Mouse (Mus musculus): Measurements from ENCODE around the gene Wdr82.

Gene Wdr82

GRCm38 (mm10) chr9:106156921-106157622 lies 13.7 kb upstream of the Wdr82 start:
- ChIA-PET POLR2A (interaction anchor here in 3 of 4 experiments (0.6 to 9.4 kb wide), 19 partner anchors 7 to 273 kb away, joined by 3 to 158 read pairs (median 4); partner anchors contain the start of genes Wdr82 (in 3 of the 3), Alas1 (in 1 of the 3), Poc1a (in 1 of the 3) and Rpl29 (in 1 of the 3)), CTCF (interaction anchor here (0.5 to 6.0 kb wide), 72 partner anchors 8 to 1277 kb away, joined by 3 to 61 read pairs (median 4); partner anchors contain the start of genes Poc1a (in 2 of the 4), Twf2 (in 2 of the 4), Wdr82 (in 2 of the 4) and Parp3 (in 1 of the 4))

GRCm38 (mm10) chr9:106157623-106157925 lies 13.2 kb upstream of the Wdr82 start:
- ChIA-PET CTCF (interaction anchor here (0.5 to 6.0 kb wide), 17 partner anchors 9 to 636 kb away, joined by 3 to 61 read pairs (median 8); partner anchors contain the start of gene Wdr82 (in 1 of the 4)), POLR2A (interaction anchor here in 2 of 4 experiments (0.8 to 9.4 kb wide), 10 partner anchors 7 to 210 kb away, joined by 3 to 158 read pairs (median 10); partner anchors contain the start of genes Wdr82 (in 2 of the 2) and Alas1 (in 1 of the 2))

- POLR2A ChIA-PET = interaction anchor here in 3 of 4 experiments (0.9 to 9.4 kb wide), 17 partner anchors 8 to 264 kb away, joined by 3 to 158 read pairs (median 7); partner anchors contain the start of gene Wdr82 (in 3 of the 3)
- CTCF ChIA-PET = interaction anchor here (0.5 to 6.0 kb wide), 14 partner anchors 8 to 637 kb away, joined by 3 to 61 read pairs (median 6); no protein-coding TSS in a partner anchor
Observed at GRCm38 (mm10) chr9:106158037-106158491, 12.7 kb upstream of the Wdr82 start, which contains the start of gene Glyctk. Gene Glyctk (minus strand): TSS chr9:106158138.

GRCm38 (mm10) chr9:106159237-106159636 lies 11.5 kb upstream of the Wdr82 start:
- ChIA-PET CTCF (interaction anchor here (0.7 to 6.0 kb wide), 15 partner anchors 10 to 318 kb away, joined by 3 to 61 read pairs (median 5); partner anchors contain the start of genes Parp3 (in 2 of the 4) and Poc1a (in 1 of the 4)), POLR2A (interaction anchor here (0.6 to 9.4 kb wide), 41 partner anchors 8 to 733 kb away, joined by 3 to 158 read pairs (median 4); partner anchors contain the start of genes Wdr82 (in 4 of the 4), Rpl29 (in 2 of the 4), Acy1 (in 1 of the 4) and Manf (in 1 of the 4))

GRCm38 (mm10) chr9:106159784-106160301 lies 10.9 kb upstream of the Wdr82 start:
- CTCF ChIA-PET = interaction anchor here (0.6 to 6.0 kb wide), 14 partner anchors 10 to 1852 kb away, joined by 3 to 61 read pairs (median 5); partner anchors contain the start of genes Parp3 (in 2 of the 4) and Poc1a (in 1 of the 4)

GRCm38 (mm10) chr9:106160426-106160825 lies 10.3 kb upstream of the Wdr82 start:
- CTCF ChIA-PET = interaction anchor here in 1 of 4 experiments (1.1 to 6.0 kb wide), 2 partner anchors 52 to 316 kb away, joined by 5 to 61 read pairs; partner anchors contain the start of gene Parp3
- POLR2A ChIA-PET = interaction anchor here in 3 of 4 experiments (0.6 to 9.4 kb wide), 11 partner anchors 10 to 316 kb away, joined by 3 to 158 read pairs (median 4); partner anchors contain the start of genes Wdr82 (in 3 of the 3), Acy1 (in 1 of the 3), Parp3 (in 1 of the 3) and Rrp9 (in 1 of the 3)

More at GRCm38 (mm10) chr9:106159784-106160301, 10.9 kb upstream of the Wdr82 start:
- POLR2A ChIA-PET = interaction anchor here (0.6 to 9.4 kb wide), 35 partner anchors 8 to 732 kb away, joined by 3 to 158 read pairs (median 4); partner anchors contain the start of genes Wdr82 (in 4 of the 4), Rpl29 (in 2 of the 4), Twf2 (in 2 of the 4) and Acy1 (in 1 of the 4)

- ChIA-PET CTCF (interaction anchor here in 2 of 4 experiments (0.8 to 2.4 kb wide), 6 partner anchors 10 to 476 kb away, joined by 3 to 11 read pairs (median 6); no protein-coding TSS in a partner anchor), POLR2A (interaction anchor here in 3 of 4 experiments (0.6 to 20.2 kb wide), 13 partner anchors 7 to 271 kb away, joined by 3 to 761 read pairs (median 10); partner anchors contain the start of genes Acy1 (in 1 of the 3), Glyctk (in 1 of the 3), Poc1a (in 1 of the 3) and Rpl29 (in 1 of the 3))
Observed at GRCm38 (mm10) chr9:106166709-106167108, 4.0 kb upstream of the Wdr82 start.

GRCm38 (mm10) chr9:106167241-106167640 lies 3.5 kb upstream of the Wdr82 start:
- CTCF ChIA-PET = interaction anchor here in 3 of 4 experiments (0.6 to 2.4 kb wide), 18 partner anchors 10 to 1379 kb away, joined by 3 to 11 read pairs (median 4); partner anchors contain the start of genes Parp3 (in 1 of the 3) and Poc1a (in 1 of the 3)
- POLR2A ChIA-PET = interaction anchor here in 3 of 4 experiments (0.6 to 20.2 kb wide), 37 partner anchors 8 to 1567 kb away, joined by 3 to 761 read pairs (median 5); partner anchors contain the start of genes Rpl29 (in 3 of the 3), Twf2 (in 2 of the 3), Acy1 (in 1 of the 3) and Glyctk (in 1 of the 3)

- POLR2A ChIA-PET = interaction anchor here in 3 of 4 experiments (0.6 to 20.2 kb wide), 37 partner anchors 8 to 1566 kb away, joined by 3 to 761 read pairs (median 5); partner anchors contain the start of genes Rpl29 (in 3 of the 3), Twf2 (in 2 of the 3), Glyctk (in 1 of the 3) and Parp3 (in 1 of the 3)
- CTCF ChIA-PET = interaction anchor here in 3 of 4 experiments (0.6 to 2.4 kb wide), 18 partner anchors 11 to 1379 kb away, joined by 3 to 11 read pairs (median 4); partner anchors contain the start of genes Parp3 (in 1 of the 3) and Poc1a (in 1 of the 3)
Observed at GRCm38 (mm10) chr9:106167703-106168102, 3.0 kb upstream of the Wdr82 start.

- ChIA-PET CTCF (interaction anchor here in 2 of 4 experiments (1.2 to 4.8 kb wide), 2 partner anchors 10 to 43 kb away, joined by 3 to 39 read pairs; no protein-coding TSS in a partner anchor), POLR2A (interaction anchor here in 3 of 4 experiments (0.7 to 20.2 kb wide), 15 partner anchors 8 to 262 kb away, joined by 5 to 761 read pairs (median 71); partner anchors contain the start of genes Glyctk (in 2 of the 3), Twf2 (in 2 of the 3) and Rpl29 (in 1 of the 3))
Observed at GRCm38 (mm10) chr9:106169006-106169405, 1.7 kb upstream of the Wdr82 start.

GRCm38 (mm10) chr9:106169917-106170316 lies 811 bp upstream of the Wdr82 start:
- ChIA-PET CTCF (interaction anchor here in 3 of 4 experiments (0.8 to 4.8 kb wide), 8 partner anchors 10 to 89 kb away, joined by 3 to 39 read pairs (median 4); partner anchors contain the start of gene Glyctk (in 1 of the 3)), POLR2A (interaction anchor here (0.7 to 20.2 kb wide), 47 partner anchors 10 to 307 kb away, joined by 3 to 761 read pairs (median 8); partner anchors contain the start of genes Glyctk (in 3 of the 4), Rpl29 (in 3 of the 4), Twf2 (in 3 of the 4) and Acy1 (in 2 of the 4))

GRCm38 (mm10) chr9:106171346-106172158 lies 824 bp downstream of the Wdr82 start:
- ChIA-PET CTCF (interaction anchor here in 3 of 4 experiments (0.5 to 4.8 kb wide), 11 partner anchors 9 to 598 kb away, joined by 3 to 39 read pairs (median 5); no protein-coding TSS in a partner anchor), POLR2A (interaction anchor here (0.6 to 20.2 kb wide), 90 partner anchors 8 to 693 kb away, joined by 3 to 761 read pairs (median 4); partner anchors contain the start of genes Acy1 (in 3 of the 4), Glyctk (in 3 of the 4), Ppm1m (in 3 of the 4) and Twf2 (in 3 of the 4))

- POLR2A ChIA-PET = interaction anchor here (0.7 to 20.2 kb wide), 44 partner anchors 9 to 462 kb away, joined by 3 to 761 read pairs (median 8); partner anchors contain the start of genes Glyctk (in 3 of the 4), Dusp7 (in 2 of the 4), Parp3 (in 2 of the 4) and Ppm1m (in 2 of the 4)
- CTCF ChIA-PET = interaction anchor here in 3 of 4 experiments (0.5 to 4.8 kb wide), 9 partner anchors 16 to 598 kb away, joined by 3 to 39 read pairs (median 3); no protein-coding TSS in a partner anchor
Observed at GRCm38 (mm10) chr9:106172527-106172926, 1.8 kb downstream of the Wdr82 start.

- CTCF ChIA-PET = interaction anchor here in 3 of 4 experiments (0.6 to 4.8 kb wide), 8 partner anchors 17 to 258 kb away, joined by 3 to 39 read pairs (median 5); no protein-coding TSS in a partner anchor
- POLR2A ChIA-PET = interaction anchor here (0.7 to 20.2 kb wide), 26 partner anchors 8 to 303 kb away, joined by 3 to 761 read pairs (median 12); partner anchors contain the start of genes Twf2 (in 3 of the 4), Glyctk (in 2 of the 4), Dusp7 (in 1 of the 4) and Parp3 (in 1 of the 4)
Observed at GRCm38 (mm10) chr9:106173363-106173762, 2.6 kb downstream of the Wdr82 start.

Measured in embryonic stem cell, embryonic (primary cell).